Mouse (Mus musculus): ENCODE data around the gene Ap3s2. TPM values are rescaled to one million over a fixed set of nuclear protein-coding genes. Genes with fewer than 3 reads are reported as not detected.

Gene Ap3s2
- total RNA-seq, 1 experiment = 11.0 TPM

- no peak for DNase-seq (ENCODE audit: low read depth, low spot score)
- Histone ChIP-seq H3K4me3 (ENCODE audit: insufficient read depth in 1 of 2, low read depth in 1 of 2, low read length in 2 of 2, poor library complexity in 1 of 2, severe bottlenecking in 1 of 2) (no peak overlapping the region), H3K27ac (ENCODE audit: insufficient read depth, low read depth, low read length, poor library complexity, severe bottlenecking) (no peak overlapping the region), H3K9ac (ENCODE audit: insufficient read depth, low read depth, low read length, poor library complexity, severe bottlenecking) (no peak overlapping the region), H3K9me3 (ENCODE audit: control insufficient read depth, insufficient read depth, low read depth, low read length) (no peaks in the 10 kb centered on the region), H3K36me3 (ENCODE audit: control insufficient read depth, insufficient read depth, low read length, poor library complexity, severe bottlenecking) (peaks cover 4% of the 10 kb centered on the region; the same call in 1 of the 2 replicates), H3K4me1 (ENCODE audit: control insufficient read depth in 2 of 2, insufficient read depth in 2 of 2, low read length in 2 of 2, poor library complexity in 1 of 2) (no peaks in the 10 kb centered on the region)
- no peak for TF ChIP-seq ZNF384 (IDR thresholded peaks at IDR 0.05; ENCODE audit: low read depth, low read length)
- TF ChIP-seq CHD2 (IDR thresholded peaks at IDR 0.05; ENCODE audit: low read depth, low read length) = no peak
- TF ChIP-seq HCFC1 (IDR thresholded peaks at IDR 0.05; ENCODE audit: borderline replicate concordance, insufficient read depth, low read length) = no peak
- no peak for TF ChIP-seq MAFK (IDR thresholded peaks at IDR 0.05; ENCODE audit: insufficient read depth, low read depth, low read length)
- no peak for TF ChIP-seq ZC3H11A (IDR thresholded peaks at IDR 0.05; ENCODE audit: borderline replicate concordance, low read depth, low read length)
- in situ Hi-C loops (cut with MboI; ENCODE audit: low sequenced_read_pairs in 2 of 2, unreplicated experiment in 2 of 2) = no loop called here
Measured at GRCm38 (mm10) chr7:79837247-79837646, 83.2 kb downstream of the Ap3s2 start.

DNA sequence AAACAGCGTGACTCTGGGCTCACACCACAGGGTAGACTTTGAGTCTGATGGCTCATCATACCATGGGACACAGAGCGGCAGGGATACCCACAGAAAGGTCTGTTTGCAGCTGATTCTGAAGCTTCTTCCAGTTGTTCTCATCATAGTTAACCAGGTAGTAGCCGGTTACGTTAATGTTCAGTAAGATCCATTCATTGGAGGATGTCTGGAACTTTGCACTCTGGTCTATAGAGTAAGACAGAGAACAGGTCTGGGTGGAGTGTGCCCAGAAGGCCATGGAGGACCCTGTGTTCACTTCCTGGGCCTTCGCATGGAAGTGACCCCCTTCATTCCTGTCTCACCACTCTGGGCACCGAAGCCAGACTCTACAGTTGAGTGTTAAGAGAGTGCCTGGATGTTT is 85.3 kb downstream of the Ap3s2 start:
- H3K9me3 ChIP-seq (ENCODE audit: control insufficient read depth, insufficient read depth, low read depth, low read length) = no peaks in the 10 kb centered on the region
- TF ChIP-seq ZC3H11A (IDR thresholded peaks at IDR 0.05; ENCODE audit: borderline replicate concordance, low read depth, low read length) (no peak), MAFK (IDR thresholded peaks at IDR 0.05; ENCODE audit: insufficient read depth, low read depth, low read length) (no peak), CHD2 (IDR thresholded peaks at IDR 0.05; ENCODE audit: low read depth, low read length) (no peak), HCFC1 (IDR thresholded peaks at IDR 0.05; ENCODE audit: borderline replicate concordance, insufficient read depth, low read length) (no peak), ZNF384 (IDR thresholded peaks at IDR 0.05; ENCODE audit: low read depth, low read length) (no peak)
- no peak overlapping the region for H3K27ac ChIP-seq (ENCODE audit: insufficient read depth, low read depth, low read length, poor library complexity, severe bottlenecking)
- in situ Hi-C loops (cut with MboI; ENCODE audit: low sequenced_read_pairs in 2 of 2, unreplicated experiment in 2 of 2) = no loop called here
- H3K9ac ChIP-seq (ENCODE audit: insufficient read depth, low read depth, low read length, poor library complexity, severe bottlenecking) = no peak overlapping the region
- no peak for DNase-seq (ENCODE audit: low read depth, low spot score)
- H3K36me3 ChIP-seq (ENCODE audit: control insufficient read depth, insufficient read depth, low read length, poor library complexity, severe bottlenecking) = no peaks in the 10 kb centered on the region; the same call in 1 of the 2 replicates
- no peaks in the 10 kb centered on the region for H3K4me1 ChIP-seq (ENCODE audit: control insufficient read depth in 2 of 2, insufficient read depth in 2 of 2, low read length in 2 of 2, poor library complexity in 1 of 2)
- H3K4me3 ChIP-seq (ENCODE audit: insufficient read depth in 1 of 2, low read depth in 1 of 2, low read length in 2 of 2, poor library complexity in 1 of 2, severe bottlenecking in 1 of 2) = no peak overlapping the region

- Histone ChIP-seq H3K4me1 (ENCODE audit: control insufficient read depth in 2 of 2, insufficient read depth in 2 of 2, low read length in 2 of 2, poor library complexity in 1 of 2) (no peaks in the 10 kb centered on the region), H3K9ac (ENCODE audit: insufficient read depth, low read depth, low read length, poor library complexity, severe bottlenecking) (no peak overlapping the region), H3K9me3 (ENCODE audit: control insufficient read depth, insufficient read depth, low read depth, low read length) (no peaks in the 10 kb centered on the region), H3K36me3 (ENCODE audit: control insufficient read depth, insufficient read depth, low read length, poor library complexity, severe bottlenecking) (no peaks in the 10 kb centered on the region; the same call in 1 of the 2 replicates), H3K4me3 (ENCODE audit: insufficient read depth in 1 of 2, low read depth in 1 of 2, low read length in 2 of 2, poor library complexity in 1 of 2, severe bottlenecking in 1 of 2) (no peak overlapping the region), H3K27ac (ENCODE audit: insufficient read depth, low read depth, low read length, poor library complexity, severe bottlenecking) (no peak overlapping the region)
- no peak for DNase-seq (ENCODE audit: low read depth, low spot score)
- TF ChIP-seq HCFC1 (IDR thresholded peaks at IDR 0.05; ENCODE audit: borderline replicate concordance, insufficient read depth, low read length) (no peak), ZC3H11A (IDR thresholded peaks at IDR 0.05; ENCODE audit: borderline replicate concordance, low read depth, low read length) (no peak), MAFK (IDR thresholded peaks at IDR 0.05; ENCODE audit: insufficient read depth, low read depth, low read length) (no peak), ZNF384 (IDR thresholded peaks at IDR 0.05; ENCODE audit: low read depth, low read length) (no peak), CHD2 (IDR thresholded peaks at IDR 0.05; ENCODE audit: low read depth, low read length) (no peak)
- in situ Hi-C loops (cut with MboI; ENCODE audit: low sequenced_read_pairs in 2 of 2, unreplicated experiment in 2 of 2) = no loop called here
Measured at GRCm38 (mm10) chr7:79832980-79833379, 87.5 kb downstream of the Ap3s2 start.

- Histone ChIP-seq H3K4me3 (ENCODE audit: insufficient read depth in 1 of 2, low read depth in 1 of 2, low read length in 2 of 2, poor library complexity in 1 of 2, severe bottlenecking in 1 of 2) (no peak overlapping the region), H3K4me1 (ENCODE audit: control insufficient read depth in 2 of 2, insufficient read depth in 2 of 2, low read length in 2 of 2, poor library complexity in 1 of 2) (no peaks in the 10 kb centered on the region), H3K9ac (ENCODE audit: insufficient read depth, low read depth, low read length, poor library complexity, severe bottlenecking) (no peak overlapping the region), H3K27ac (ENCODE audit: insufficient read depth, low read depth, low read length, poor library complexity, severe bottlenecking) (no peak overlapping the region), H3K9me3 (ENCODE audit: control insufficient read depth, insufficient read depth, low read depth, low read length) (no peaks in the 10 kb centered on the region), H3K36me3 (ENCODE audit: control insufficient read depth, insufficient read depth, low read length, poor library complexity, severe bottlenecking) (peaks cover under 1% of the 10 kb centered on the region; the same call in 1 of the 2 replicates)
- no peak for TF ChIP-seq CHD2 (IDR thresholded peaks at IDR 0.05; ENCODE audit: low read depth, low read length)
- TF ChIP-seq MAFK (IDR thresholded peaks at IDR 0.05; ENCODE audit: insufficient read depth, low read depth, low read length) = no peak
- TF ChIP-seq ZNF384 (IDR thresholded peaks at IDR 0.05; ENCODE audit: low read depth, low read length) = no peak
- no peak for TF ChIP-seq ZC3H11A (IDR thresholded peaks at IDR 0.05; ENCODE audit: borderline replicate concordance, low read depth, low read length)
- TF ChIP-seq HCFC1 (IDR thresholded peaks at IDR 0.05; ENCODE audit: borderline replicate concordance, insufficient read depth, low read length) = no peak
- no peak for DNase-seq (ENCODE audit: low read depth, low spot score)
- in situ Hi-C loops (cut with MboI; ENCODE audit: low sequenced_read_pairs in 2 of 2, unreplicated experiment in 2 of 2) = no loop called here
Measured at GRCm38 (mm10) chr7:79831585-79831984, 88.9 kb downstream of the Ap3s2 start.

DNA sequence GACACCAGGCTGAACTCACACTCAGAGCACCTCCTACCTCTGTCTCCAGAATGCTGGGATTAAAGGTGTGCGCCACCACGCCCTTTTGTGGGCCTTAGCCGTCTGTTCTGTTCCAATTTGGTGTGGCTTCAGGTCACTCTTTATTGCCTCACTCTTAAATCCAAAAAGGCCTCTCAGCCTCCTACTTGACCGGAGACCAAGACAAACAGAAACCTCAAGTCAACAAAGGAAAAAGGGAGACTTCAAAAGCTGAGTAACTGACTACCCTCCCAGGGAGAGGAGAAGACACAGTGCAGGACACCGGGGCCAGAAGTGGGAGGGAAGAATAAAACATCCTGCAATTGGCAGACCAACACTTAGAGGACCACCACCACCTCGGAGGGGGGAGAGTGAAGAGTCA is 89.3 kb downstream of the Ap3s2 start:
- TF ChIP-seq HCFC1 (IDR thresholded peaks at IDR 0.05; ENCODE audit: borderline replicate concordance, insufficient read depth, low read length) = no peak
- no peak for TF ChIP-seq ZNF384 (IDR thresholded peaks at IDR 0.05; ENCODE audit: low read depth, low read length)
- no peak for TF ChIP-seq ZC3H11A (IDR thresholded peaks at IDR 0.05; ENCODE audit: borderline replicate concordance, low read depth, low read length)
- no peak for TF ChIP-seq CHD2 (IDR thresholded peaks at IDR 0.05; ENCODE audit: low read depth, low read length)
- no peak for TF ChIP-seq MAFK (IDR thresholded peaks at IDR 0.05; ENCODE audit: insufficient read depth, low read depth, low read length)
- in situ Hi-C loops (cut with MboI; ENCODE audit: low sequenced_read_pairs in 2 of 2, unreplicated experiment in 2 of 2) = no loop called here

More for the DNA sequence above, 89.3 kb downstream of the Ap3s2 start:
- no peak overlapping the region for H3K4me3 ChIP-seq (ENCODE audit: insufficient read depth in 1 of 2, low read depth in 1 of 2, low read length in 2 of 2, poor library complexity in 1 of 2, severe bottlenecking in 1 of 2)
- no peaks in the 10 kb centered on the region for H3K4me1 ChIP-seq (ENCODE audit: control insufficient read depth in 2 of 2, insufficient read depth in 2 of 2, low read length in 2 of 2, poor library complexity in 1 of 2)
- H3K9ac ChIP-seq (ENCODE audit: insufficient read depth, low read depth, low read length, poor library complexity, severe bottlenecking) = no peak overlapping the region
- H3K36me3 ChIP-seq (ENCODE audit: control insufficient read depth, insufficient read depth, low read length, poor library complexity, severe bottlenecking) = peaks cover 2% of the 10 kb centered on the region; the same call in 1 of the 2 replicates
- H3K27ac ChIP-seq (ENCODE audit: insufficient read depth, low read depth, low read length, poor library complexity, severe bottlenecking) = no peak overlapping the region
- DNase-seq (ENCODE audit: low read depth, low spot score) = no peak
- no peaks in the 10 kb centered on the region for H3K9me3 ChIP-seq (ENCODE audit: control insufficient read depth, insufficient read depth, low read depth, low read length)
